In genomic region chr11:97687061-97687460, GRCm38 (mm10) we compare ENCODE assay signal across 8 mouse cellular contexts. TPM values are rescaled to one million over a fixed set of nuclear protein-coding genes. Genes with fewer than 3 reads are reported as not detected.
A peak's percentile ranks its signal among the peaks of the same experiment; 100 is the strongest.
DNase-seq lines count a peak whose midpoint lies in the region; ATAC-seq and TF ChIP-seq lines count a peak whose summit lies in the region.

No protein-coding gene starts in this region.

- peak overlapping the region; percentile 42; the same call in 1 of the 2 replicates for H3K27ac ChIP-seq in hindbrain, embryonic 10.5 days
- no peak overlapping the region for H3K27ac ChIP-seq in hindbrain, embryonic 12.5 days
- H3K27ac ChIP-seq in embryonic facial prominence, embryonic 10.5 days (replicated peaks): no peak overlapping the region
- no peak overlapping the region for H3K27ac ChIP-seq in thymus, adult 2 months (ENCODE audit: control insufficient read depth, insufficient read depth, low read length)

- peak; percentile 59 to 83 for DNase-seq in adrenal gland, adult (ENCODE audit: inconsistent age in 2 of 2, low spot score in 1 of 2)
- DNase-seq in adrenal gland, adult 18-20 months (ENCODE audit: low spot score in 2 of 2): no peak
- no peak for DNase-seq in hindbrain, embryonic 10.5 days (ENCODE audit: low spot score)
- DNase-seq in embryonic facial prominence, embryonic 10.5 days (ENCODE audit: low spot score): no peak
- peak; percentile 45 for DNase-seq in kidney, postnatal 14 days
- DNase-seq in thymus, adult 2 months: no peak
- DNase-seq in right cerebral cortex, postnatal 36 days (ENCODE audit: low spot score in 2 of 2): no peak

- no peak overlapping the region for H3K4me2 ChIP-seq in hindbrain, embryonic 12.5 days (replicated peaks)

- peaks cover 65% of the 10 kb centered on the region for H3K36me3 ChIP-seq in hindbrain, embryonic 10.5 days
- peaks cover 53% of the 10 kb centered on the region for H3K36me3 ChIP-seq in hindbrain, embryonic 12.5 days
- H3K36me3 ChIP-seq in embryonic facial prominence, embryonic 10.5 days (replicated peaks): peaks cover 73% of the 10 kb centered on the region
- no peaks in the 10 kb centered on the region for H3K36me3 ChIP-seq in thymus, adult 2 months (ENCODE audit: control insufficient read depth, insufficient read depth, low read length)

- H3K4me1 ChIP-seq in hindbrain, embryonic 10.5 days (replicated peaks): peaks cover 40% of the 10 kb centered on the region
- peaks cover 16% of the 10 kb centered on the region for H3K4me1 ChIP-seq in hindbrain, embryonic 12.5 days
- H3K4me1 ChIP-seq in embryonic facial prominence, embryonic 10.5 days: peaks cover 35% of the 10 kb centered on the region
- H3K4me1 ChIP-seq in thymus, adult 2 months (replicated peaks; ENCODE audit: control insufficient read depth, insufficient read depth, low read length): peaks cover 30% of the 10 kb centered on the region

- no peak for TF ChIP-seq POLR2A in thymus, adult 2 months (IDR thresholded peaks at IDR 0.05; ENCODE audit: control insufficient read depth, extremely low read depth, insufficient read depth, low read length, poor library complexity)

- 94% methylated on average over 3 of the region's 3 CpGs for WGBS in hindbrain, embryonic 10.5 days
- WGBS in hindbrain, embryonic 12.5 days: 91% methylated on average over 3 of the region's 3 CpGs
- WGBS in embryonic facial prominence, embryonic 10.5 days: 89% methylated on average over 3 of the region's 3 CpGs
- whole genome bisulfite sequencing in thymus, adult 2 months: 98% methylated on average over 3 of the region's 3 CpGs

- no peak for TF ChIP-seq CTCF in thymus, adult 2 months (IDR thresholded peaks at IDR 0.05; ENCODE audit: borderline replicate concordance, control insufficient read depth, extremely low read depth, insufficient read depth, low read length, poor library complexity)

- no peaks in the 10 kb centered on the region for H3K27me3 ChIP-seq in hindbrain, embryonic 10.5 days (ENCODE audit: insufficient read depth, poor library complexity, severe bottlenecking)
- no peaks in the 10 kb centered on the region for H3K27me3 ChIP-seq in hindbrain, embryonic 12.5 days
- no peaks in the 10 kb centered on the region for H3K27me3 ChIP-seq in embryonic facial prominence, embryonic 10.5 days (replicated peaks; ENCODE audit: low read depth, poor library complexity, severe bottlenecking)
- no peaks in the 10 kb centered on the region for H3K27me3 ChIP-seq in thymus, adult 2 months (ENCODE audit: control insufficient read depth, insufficient read depth, low read length)

- H3K9me3 ChIP-seq in hindbrain, embryonic 10.5 days: no peaks in the 10 kb centered on the region
- no peaks in the 10 kb centered on the region for H3K9me3 ChIP-seq in hindbrain, embryonic 12.5 days (replicated peaks)
- H3K9me3 ChIP-seq in embryonic facial prominence, embryonic 10.5 days: no peaks in the 10 kb centered on the region

- no peak overlapping the region for H3K9ac ChIP-seq in hindbrain, embryonic 12.5 days

- no peak for ATAC-seq in hindbrain, embryonic 12.5 days (ENCODE audit: low FRiP score)

- peak overlapping the region; percentile 53 for H3K4me3 ChIP-seq in hindbrain, embryonic 10.5 days
- H3K4me3 ChIP-seq in hindbrain, embryonic 12.5 days: no peak overlapping the region
- 0 out of 2 replicates have a peak overlapping the region, but pooled peaks have one; percentile 61 for H3K4me3 ChIP-seq in embryonic facial prominence, embryonic 10.5 days
- no peak overlapping the region for H3K4me3 ChIP-seq in thymus, adult 2 months (ENCODE audit: control insufficient read depth, insufficient read depth, low read length)

RNA-seq across cellular contexts. Expression of gene Cisd3, which starts 1.4 kb away (rescaled TPM):
- 100 to 1,000 TPM; 165 to 273 TPM for total RNA-seq in adrenal gland, adult 18-20 months (2021)
- polyA plus RNA-seq in hindbrain, embryonic 10.5 days (2016; fragmentation: Nextera tagmentation; extraction: Ambion mirVana): 18.3 and 24.0 TPM in 2 replicates
- 14.7 and 17.1 TPM in 2 replicates for polyA plus RNA-seq in hindbrain, embryonic 12.5 days (2016; fragmentation: Nextera tagmentation; extraction: Ambion mirVana)
- 18.2 and 20.0 TPM in 2 replicates for polyA plus RNA-seq in embryonic facial prominence, embryonic 10.5 days (2016; fragmentation: Nextera tagmentation; extraction: Ambion mirVana)
- polyA plus RNA-seq in thymus, adult 2 months (2012; rRNA removed): 24.9 and 25.3 TPM in 2 replicates

RNA-seq across cellular contexts. Expression of gene Pcgf2, which starts 13.2 kb away (rescaled TPM):
- 10 to 100 TPM; 18.6 to 19.5 TPM for total RNA-seq in adrenal gland, adult 18-20 months (2021)
- polyA plus RNA-seq in hindbrain, embryonic 10.5 days (2016; fragmentation: Nextera tagmentation; extraction: Ambion mirVana): 15.6 and 17.0 TPM in 2 replicates
- 23.3 and 24.7 TPM in 2 replicates for polyA plus RNA-seq in hindbrain, embryonic 12.5 days (2016; fragmentation: Nextera tagmentation; extraction: Ambion mirVana)
- polyA plus RNA-seq in embryonic facial prominence, embryonic 10.5 days (2016; fragmentation: Nextera tagmentation; extraction: Ambion mirVana): 23.2 and 24.1 TPM in 2 replicates
- polyA plus RNA-seq in thymus, adult 2 months (2012; rRNA removed): 22.6 and 28.2 TPM in 2 replicates

RNA-seq across cellular contexts. Expression of gene Psmb3, which starts 16.1 kb away (rescaled TPM):
- total RNA-seq in adrenal gland, adult 18-20 months (2021): 100 to 1,000 TPM; 221 to 238 TPM
- polyA plus RNA-seq in hindbrain, embryonic 10.5 days (2016; fragmentation: Nextera tagmentation; extraction: Ambion mirVana): 642 and 643 TPM in 2 replicates
- polyA plus RNA-seq in hindbrain, embryonic 12.5 days (2016; fragmentation: Nextera tagmentation; extraction: Ambion mirVana): 375 and 438 TPM in 2 replicates
- polyA plus RNA-seq in embryonic facial prominence, embryonic 10.5 days (2016; fragmentation: Nextera tagmentation; extraction: Ambion mirVana): 634 and 654 TPM in 2 replicates
- polyA plus RNA-seq in thymus, adult 2 months (2012; rRNA removed): 421 and 477 TPM in 2 replicates

RNA-seq across cellular contexts. Expression of gene Mllt6, which starts 23.8 kb away (rescaled TPM):
- 10 to 100 TPM; 42.4 to 44.0 TPM for total RNA-seq in adrenal gland, adult 18-20 months (2021)
- polyA plus RNA-seq in hindbrain, embryonic 10.5 days (2016; fragmentation: Nextera tagmentation; extraction: Ambion mirVana): 2.1 and 2.2 TPM in 2 replicates
- 2.9 and 3.5 TPM in 2 replicates for polyA plus RNA-seq in hindbrain, embryonic 12.5 days (2016; fragmentation: Nextera tagmentation; extraction: Ambion mirVana)
- polyA plus RNA-seq in embryonic facial prominence, embryonic 10.5 days (2016; fragmentation: Nextera tagmentation; extraction: Ambion mirVana): 2.1 and 2.2 TPM in 2 replicates
- polyA plus RNA-seq in thymus, adult 2 months (2012; rRNA removed): 89.5 and 99.1 TPM in 2 replicates

RNA-seq across cellular contexts. Expression of gene Pip4k2b, which starts 57.4 kb away (rescaled TPM):
- 10 to 100 TPM; 22.4 to 26.5 TPM for total RNA-seq in adrenal gland, adult 18-20 months (2021)
- 1.8 and 2.0 TPM in 2 replicates for polyA plus RNA-seq in hindbrain, embryonic 10.5 days (2016; fragmentation: Nextera tagmentation; extraction: Ambion mirVana)
- polyA plus RNA-seq in hindbrain, embryonic 12.5 days (2016; fragmentation: Nextera tagmentation; extraction: Ambion mirVana): 2.6 and 3.4 TPM in 2 replicates
- polyA plus RNA-seq in embryonic facial prominence, embryonic 10.5 days (2016; fragmentation: Nextera tagmentation; extraction: Ambion mirVana): 1.9 and 2.1 TPM in 2 replicates
- 28.2 and 34.8 TPM in 2 replicates for polyA plus RNA-seq in thymus, adult 2 months (2012; rRNA removed)

Comparison
In these comparisons a context has a peak if more than half of its experiments do, and no peak if none do; other contexts are left out.
1. DNase-seq: peak in adrenal gland, adult (2 of 2) and kidney, postnatal 14 days (single experiment); none in adrenal gland, adult 18-20 months (0 of 2), hindbrain, embryonic 10.5 days (single experiment), embryonic facial prominence, embryonic 10.5 days (single experiment), thymus, adult 2 months (single experiment) and right cerebral cortex, postnatal 36 days (0 of 2).
2. H3K4me3 ChIP-seq: peak in hindbrain, embryonic 10.5 days (single experiment) and embryonic facial prominence, embryonic 10.5 days (single experiment); none in hindbrain, embryonic 12.5 days (single experiment) and thymus, adult 2 months (single experiment).